19 mouse cellular contexts compared by ENCODE assay signal in the genomic region with DNA sequence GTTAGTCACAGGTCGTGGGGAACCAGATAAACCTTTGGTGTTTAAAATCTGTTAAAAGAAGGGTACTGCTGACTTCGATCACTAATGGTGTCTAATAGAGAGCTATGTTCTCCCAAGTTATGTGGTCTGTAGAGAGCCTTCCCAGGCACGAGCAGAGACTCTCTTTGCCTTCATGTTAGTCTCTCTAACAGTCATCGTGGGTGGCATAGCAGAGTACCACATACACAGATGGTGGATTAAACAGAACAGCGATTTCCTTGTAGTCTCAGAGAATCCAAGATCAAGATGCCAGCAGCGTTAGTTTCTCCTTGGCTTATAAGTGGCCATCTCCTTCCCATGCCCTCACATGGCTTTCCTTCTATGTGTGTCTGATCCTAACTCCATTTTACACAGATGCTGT.
"Had no signal": no experiment of that assay in that cellular context is flagged by ENCODE, and none has a peak within 500 bp of the region (broad histone marks: within the 10 kb centered on the region; RNA-seq: fewer than 3 reads in every experiment).

No protein-coding gene starts in this region.

- DNase-seq: cerebellum, adult 8-10 months; cerebellum, adult 9-10 months; cerebellum, adult 9-11 months; cerebellum, postnatal 10 days; cerebellum, postnatal 14 days; cerebellum, postnatal 25 days; cerebellum, postnatal 36 days; embryo, embryonic 11 days; forebrain, postnatal 0 days; gastrocnemius, adult 2 months; gastrocnemius, postnatal 10 days; gastrocnemius, postnatal 14 days; gastrocnemius, postnatal 25 days; gastrocnemius, postnatal 36 days; heart, adult 18-20 months; heart, adult 2 months had no signal

- ATAC-seq: forebrain, embryonic 14.5 days; forebrain, embryonic 15.5 days; forebrain, embryonic 16.5 days had no signal
